Mouse (Mus musculus): Measurements from ENCODE around the gene Hoxa11. TPM values are rescaled to one million over a fixed set of nuclear protein-coding genes. Genes with fewer than 3 reads are reported as not detected.

Gene Hoxa11
- total RNA-seq, 2 experiments from 2014 or later, result 2.1 to 2.9 TPM

DNA sequence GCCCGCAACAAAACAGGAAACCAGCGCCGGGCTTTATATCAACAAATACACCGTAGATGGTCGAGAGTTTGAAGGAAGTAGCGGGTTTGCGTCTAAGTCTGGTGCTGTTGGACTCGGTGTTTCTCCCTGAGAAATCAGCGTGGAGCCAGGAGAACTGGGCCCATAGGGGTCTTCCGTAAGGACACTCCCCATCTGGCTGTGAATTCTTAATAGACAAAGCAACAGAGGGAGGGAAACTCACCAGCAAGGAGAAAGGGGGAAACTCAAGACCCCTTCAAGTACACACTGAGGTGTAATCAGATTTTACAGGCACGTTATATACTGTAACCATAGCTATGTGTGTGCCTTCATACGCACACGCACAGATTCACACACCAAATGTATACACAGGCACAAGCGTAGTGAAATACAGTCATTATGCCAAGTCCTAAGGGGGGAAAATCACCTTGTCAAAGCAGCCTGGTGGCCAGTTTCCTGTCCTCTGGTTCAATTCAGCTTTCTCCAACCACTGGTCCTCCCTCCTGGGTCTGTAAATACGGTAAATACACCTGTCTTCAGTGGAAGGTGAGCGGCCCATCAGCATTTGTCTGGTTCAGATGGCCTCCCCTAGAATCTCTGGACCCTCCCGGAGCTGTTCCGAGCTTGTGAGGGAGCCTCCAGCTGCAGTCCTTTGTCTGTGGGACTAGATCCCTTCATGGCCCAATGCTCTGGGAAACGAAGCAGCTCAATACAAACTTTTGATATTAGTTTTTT lies 20.5 kb upstream of the Hoxa11 start:
- DNase-seq (ENCODE audit: low spot score), result no peak

DNA sequence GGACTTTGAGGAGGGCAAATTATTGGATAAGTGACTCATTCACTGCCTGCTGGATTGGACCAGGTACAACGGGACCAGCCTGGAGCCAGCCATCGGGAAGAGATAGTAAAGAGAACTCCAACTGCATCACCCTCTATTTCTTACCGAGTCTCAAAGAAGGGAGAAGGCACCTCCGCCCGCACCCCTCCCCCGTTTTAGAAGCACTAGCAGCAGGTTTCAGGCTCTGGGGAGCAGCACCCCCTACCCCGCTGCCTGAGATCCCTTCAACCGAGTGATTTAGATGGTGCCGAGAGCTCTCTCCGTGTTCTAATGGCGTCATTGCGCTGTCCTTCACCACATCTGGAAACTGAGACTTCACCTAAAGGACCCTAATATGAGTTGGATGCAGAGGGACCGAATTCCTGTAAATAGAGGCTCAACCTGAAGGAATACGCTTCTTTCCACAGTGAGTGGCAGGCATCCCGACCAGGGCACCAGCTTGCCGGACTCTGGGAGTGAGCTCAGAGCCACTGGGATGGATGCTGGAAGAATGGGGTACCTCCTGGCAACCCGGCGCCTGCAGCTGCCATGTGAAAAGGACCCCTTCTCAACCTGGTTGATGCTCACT lies 19.8 kb upstream of the Hoxa11 start:
- no peak for DNase-seq (ENCODE audit: low spot score)

DNA sequence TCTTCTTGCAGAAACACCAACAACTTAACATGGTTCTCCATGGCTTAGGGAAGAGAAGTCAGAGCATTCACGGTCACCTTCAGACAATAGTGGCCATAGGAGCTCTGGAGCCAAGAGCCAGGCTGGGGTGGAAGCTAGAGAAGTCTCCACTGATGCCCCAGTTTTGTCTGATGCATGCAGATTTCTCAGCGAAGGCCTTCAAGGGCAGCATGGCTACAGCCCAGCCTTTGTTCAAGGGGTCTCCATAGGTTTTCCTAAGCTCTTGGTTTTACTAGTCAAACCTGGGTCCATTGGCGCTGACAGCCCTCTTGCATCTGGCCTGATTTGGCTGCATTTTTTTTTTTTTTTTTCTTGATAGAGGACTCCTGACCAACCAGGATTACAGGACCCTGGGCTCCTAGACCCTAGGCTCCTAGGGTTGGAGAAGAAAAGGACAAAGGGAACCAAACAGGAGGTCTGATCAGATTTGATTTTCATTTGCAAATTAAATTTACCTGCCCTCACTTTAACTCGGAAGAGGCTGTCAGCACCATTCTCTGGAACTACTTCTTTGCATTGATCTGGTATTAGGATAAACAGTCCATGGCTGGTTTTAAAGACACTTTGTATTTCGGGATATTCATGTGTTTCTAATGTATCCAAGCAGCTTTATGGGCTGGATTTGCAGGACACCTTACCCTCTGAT lies 18.6 kb upstream of the Hoxa11 start:
- DNase-seq (ENCODE audit: low spot score), result no peak

DNA sequence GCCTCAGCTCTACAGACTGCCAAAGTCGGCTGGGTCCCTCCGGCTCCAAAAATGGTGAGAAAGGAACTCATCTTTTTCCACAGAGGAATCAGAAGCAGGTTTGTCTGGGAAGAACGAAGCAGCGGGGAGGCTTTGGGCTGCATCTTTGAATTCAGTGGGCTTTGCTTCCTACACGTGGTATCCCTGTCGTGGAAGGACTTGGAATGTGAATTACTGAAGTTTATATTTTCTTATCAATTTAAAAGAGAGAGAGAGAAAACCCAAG lies 17.6 kb upstream of the Hoxa11 start:
- no peak for DNase-seq (ENCODE audit: low spot score)

DNA sequence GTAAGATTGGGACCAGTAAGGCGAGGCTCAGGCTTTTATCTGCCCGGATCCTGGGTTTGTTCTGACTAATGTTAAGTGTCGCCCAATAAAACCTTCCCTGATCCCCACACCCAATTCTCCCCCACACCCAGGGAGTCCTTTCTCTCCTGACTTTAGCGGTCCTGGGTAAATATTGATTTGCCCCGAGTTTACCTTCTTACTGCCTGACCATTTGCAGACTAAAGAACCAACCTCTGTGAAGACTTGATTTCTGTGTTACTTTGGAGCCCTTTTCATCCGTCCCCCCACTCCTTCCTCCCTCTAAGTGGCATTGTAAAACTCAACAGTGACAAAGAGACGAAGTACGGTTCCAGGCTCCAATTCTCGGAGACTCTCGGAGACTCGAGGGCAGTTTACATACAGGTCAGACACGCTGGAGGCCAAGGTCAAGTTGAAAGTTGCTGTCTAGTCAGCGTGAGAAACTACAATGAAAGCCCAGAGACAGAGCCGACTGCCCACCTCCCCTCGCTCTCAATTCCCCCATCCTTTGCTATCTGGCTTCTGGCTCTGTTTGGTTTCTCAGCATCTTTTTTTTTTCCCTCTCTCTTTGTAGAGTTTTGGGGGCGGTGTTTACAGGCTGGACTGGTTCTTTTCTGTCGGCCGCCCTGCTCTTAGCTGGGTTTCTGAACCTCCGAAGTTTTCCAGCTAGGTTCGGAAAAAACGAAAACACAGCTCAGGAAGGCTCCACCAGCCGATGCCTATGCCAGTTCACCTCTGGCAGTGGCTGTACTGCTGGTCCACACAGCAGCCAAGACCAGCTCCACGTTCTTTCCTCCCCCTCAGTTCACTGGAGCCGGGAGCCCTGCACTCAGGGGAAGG lies 17.1 kb upstream of the Hoxa11 start:
- no peak for DNase-seq (ENCODE audit: low spot score)

DNA sequence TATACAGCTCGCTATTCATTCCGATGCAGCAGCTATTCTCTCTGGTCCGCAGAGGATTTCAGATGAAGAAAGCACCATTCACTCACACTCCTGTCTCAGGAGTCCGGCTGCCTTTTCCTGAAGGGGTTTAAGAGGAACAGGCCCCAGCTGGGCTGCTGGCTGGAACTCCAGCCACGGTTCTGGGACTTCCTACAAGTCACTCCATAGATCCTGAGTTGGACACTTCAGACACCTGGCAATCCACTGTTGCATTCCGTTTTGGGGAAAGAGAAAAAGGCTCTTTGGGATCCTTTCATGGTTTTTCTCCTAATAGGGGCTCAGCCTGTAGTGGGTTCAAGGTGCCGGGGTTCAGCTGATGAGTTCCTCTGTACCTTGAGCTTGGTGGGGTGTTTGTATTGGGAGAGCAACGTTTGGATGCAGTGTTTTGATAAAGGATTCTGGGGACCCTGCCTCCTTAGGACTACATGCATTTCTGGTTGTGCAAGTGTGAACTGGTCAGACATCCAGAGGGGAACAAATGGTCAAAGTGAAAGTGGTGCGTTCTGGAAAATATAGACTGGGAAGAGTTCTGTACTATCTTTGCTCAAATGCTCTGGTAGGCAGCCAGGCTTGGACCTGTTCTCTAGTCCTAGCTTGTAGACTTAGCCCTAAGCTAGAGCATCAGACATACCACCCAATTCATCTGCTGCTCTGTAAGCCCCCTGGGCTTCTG lies 16.3 kb upstream of the Hoxa11 start:
- DNase-seq (ENCODE audit: low spot score), result no peak

DNA sequence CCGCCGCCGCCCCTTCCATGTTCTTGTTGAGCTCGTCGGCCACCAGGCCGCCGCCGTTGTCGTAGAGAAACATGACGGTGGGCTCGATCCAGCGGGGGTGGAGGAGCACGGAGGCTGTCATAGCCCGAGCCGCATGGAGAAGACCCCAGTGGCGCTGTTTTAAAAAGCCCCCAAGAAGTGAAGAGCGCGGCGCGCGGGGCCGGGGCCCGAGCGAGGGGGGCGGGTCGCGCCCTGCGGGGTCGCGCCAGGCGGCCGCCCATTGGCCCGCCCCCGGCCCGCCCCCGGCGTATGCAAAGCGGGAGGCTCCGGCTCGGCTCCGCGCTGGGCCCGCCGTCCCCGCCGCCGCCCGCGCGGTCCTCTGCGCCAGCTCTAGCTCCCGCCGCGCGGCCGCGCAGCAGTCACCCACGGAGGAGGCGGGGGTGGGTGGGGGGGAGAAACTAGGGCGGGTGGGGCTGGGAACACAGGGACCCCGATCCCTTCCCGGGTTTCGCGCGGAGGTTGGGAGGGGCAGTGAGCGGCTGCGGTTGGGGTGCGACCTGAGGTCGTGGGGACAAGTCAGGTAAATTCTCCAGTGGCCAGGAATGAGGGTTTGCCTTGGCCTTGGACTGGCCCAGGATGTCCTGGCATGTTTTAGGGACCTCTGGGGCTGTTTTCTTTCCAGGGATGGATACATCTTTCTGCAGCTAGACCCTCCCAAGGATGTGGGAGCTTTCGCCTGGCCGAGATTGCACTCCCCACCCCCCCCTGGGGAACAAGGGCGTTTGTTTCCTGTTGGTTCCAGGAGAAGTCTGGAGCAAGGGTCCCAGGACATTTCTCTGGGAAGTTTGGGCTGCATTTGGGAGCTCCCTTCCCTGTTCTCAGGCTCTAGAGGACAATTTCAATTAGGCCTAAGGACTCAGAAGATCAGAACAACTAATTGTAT lies 15.3 kb upstream of the Hoxa11 start, which contains the start of gene Hoxa13:
Gene Hoxa13 (minus strand): TSS at position 227 of the 922 bp plus-strand sequence.
- no peak for DNase-seq (ENCODE audit: low spot score)

DNA sequence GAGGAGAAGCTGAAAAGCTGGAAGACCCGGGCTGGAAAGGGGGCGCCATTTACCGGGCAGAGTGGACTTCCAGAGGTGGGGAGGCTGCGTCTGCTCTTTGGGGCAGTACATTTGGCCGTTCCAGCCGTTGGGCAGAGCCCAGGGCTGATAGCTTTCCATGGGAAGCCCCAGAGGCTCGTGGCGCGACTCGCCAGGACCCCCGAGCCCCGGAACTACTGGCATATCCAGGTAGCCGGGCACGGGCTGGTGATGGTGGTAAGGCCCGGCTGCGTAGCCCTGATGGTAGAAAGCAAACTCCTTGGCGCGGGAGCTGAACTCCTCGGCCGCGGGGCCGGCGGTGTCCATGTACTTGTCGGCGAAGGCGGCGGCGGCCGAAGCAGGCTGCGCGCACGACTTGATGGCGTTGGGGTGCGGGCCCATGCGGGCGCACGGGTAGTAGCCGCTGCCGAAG lies 14.2 kb upstream of the Hoxa11 start:
- DNase-seq (ENCODE audit: low spot score), result no peak

DNA sequence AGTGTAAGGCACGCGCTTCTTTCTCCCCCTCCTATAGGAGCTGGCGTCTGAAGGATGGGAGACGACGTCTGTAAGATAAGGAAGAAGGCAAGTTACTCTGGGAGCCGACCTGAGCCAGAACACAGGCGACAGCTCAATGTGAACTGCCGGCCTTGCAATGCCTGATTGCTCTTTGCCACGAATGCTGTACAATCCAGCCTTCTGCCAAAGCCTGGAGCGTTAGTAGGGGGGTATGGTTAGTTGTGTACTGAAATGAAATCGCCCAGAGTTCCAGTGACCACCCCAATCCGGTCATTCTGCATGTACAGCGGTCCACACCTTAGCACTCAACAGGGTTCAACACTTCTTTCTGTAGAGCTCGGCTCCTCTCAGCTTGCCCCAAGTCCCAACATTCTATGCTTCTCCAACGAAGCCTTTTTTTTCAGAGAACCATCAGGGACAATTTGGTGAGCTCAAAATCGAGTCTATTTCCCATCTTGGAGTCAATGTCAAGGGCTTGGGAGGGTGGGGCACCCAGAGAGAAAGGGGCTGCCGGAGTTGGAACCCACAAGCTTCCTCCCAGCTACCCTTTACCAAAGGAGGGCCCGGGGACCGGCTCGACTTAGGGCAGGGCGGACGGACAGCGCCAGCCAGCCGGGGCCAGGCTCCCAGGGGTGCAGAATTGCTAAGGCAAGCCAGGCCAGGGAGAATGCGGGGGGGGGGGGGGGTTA lies 13.6 kb upstream of the Hoxa11 start:
- DNase-seq (ENCODE audit: low spot score), result no peak

DNA sequence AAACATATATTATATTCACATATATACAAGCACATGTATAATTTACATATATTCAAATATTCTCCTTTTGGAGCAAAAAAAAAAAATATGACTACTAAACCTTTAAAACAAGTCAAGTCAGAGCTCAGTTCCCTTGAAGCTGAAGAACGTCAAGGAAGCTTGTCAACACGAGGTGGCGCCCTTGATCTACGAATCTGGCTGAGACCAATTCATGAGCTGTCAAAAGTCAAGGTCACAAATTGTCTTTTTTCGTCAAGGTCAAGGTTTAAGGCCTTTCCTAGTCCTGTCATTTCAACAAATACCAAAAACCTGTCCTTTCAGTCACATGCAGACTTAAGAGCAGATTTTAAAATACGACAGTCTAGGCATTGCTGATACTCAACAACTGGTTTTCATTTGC lies 11.3 kb upstream of the Hoxa11 start:
- DNase-seq (ENCODE audit: low spot score), result peak; percentile 86

DNA sequence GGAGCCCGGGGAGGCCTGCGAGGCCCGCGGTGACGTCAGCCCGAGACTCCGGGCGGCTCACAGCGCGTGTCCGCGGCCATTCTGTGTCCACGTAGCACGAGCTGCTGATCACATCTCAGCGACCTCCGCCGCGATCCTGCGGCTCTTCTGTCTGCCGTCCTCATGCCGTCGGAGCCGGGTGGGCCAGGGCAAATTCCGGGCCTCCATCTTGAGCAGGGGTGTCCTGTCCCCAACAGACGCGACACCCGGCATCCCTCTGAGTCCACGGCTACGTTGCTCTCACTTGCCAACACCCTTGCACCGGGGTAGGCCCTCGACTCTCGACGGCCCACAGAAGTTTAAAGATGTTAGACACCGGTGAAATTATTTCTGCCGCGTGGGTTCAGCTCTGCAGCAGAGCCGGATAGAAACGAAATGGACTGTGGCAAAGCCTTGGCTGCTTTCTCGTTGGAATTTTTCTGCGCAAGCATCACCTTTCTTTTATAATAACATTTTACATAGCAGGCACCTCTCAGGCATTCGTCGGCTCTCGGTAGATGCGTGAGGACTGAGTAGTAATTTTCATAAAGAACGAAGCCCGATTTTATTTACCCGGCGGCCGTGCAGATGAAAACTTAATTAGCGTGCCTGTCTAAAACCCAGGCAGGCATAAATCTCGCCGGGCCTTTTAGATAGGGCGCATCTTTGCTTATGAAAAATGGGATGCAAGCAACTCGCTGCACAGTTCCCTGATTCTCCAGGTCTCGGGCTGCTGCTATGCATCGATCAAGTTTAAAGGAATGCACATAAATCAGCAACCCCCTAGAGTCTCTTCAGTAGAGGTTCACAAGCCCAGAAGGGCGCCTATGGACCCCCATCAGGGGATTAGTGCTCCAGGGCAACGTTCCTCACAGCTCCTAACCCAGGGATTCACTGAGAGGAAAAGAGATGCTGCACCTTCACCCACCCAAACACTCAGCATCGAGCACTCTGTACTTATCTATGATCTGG lies 8.2 kb upstream of the Hoxa11 start:
- no peak for DNase-seq (ENCODE audit: low spot score)

DNA sequence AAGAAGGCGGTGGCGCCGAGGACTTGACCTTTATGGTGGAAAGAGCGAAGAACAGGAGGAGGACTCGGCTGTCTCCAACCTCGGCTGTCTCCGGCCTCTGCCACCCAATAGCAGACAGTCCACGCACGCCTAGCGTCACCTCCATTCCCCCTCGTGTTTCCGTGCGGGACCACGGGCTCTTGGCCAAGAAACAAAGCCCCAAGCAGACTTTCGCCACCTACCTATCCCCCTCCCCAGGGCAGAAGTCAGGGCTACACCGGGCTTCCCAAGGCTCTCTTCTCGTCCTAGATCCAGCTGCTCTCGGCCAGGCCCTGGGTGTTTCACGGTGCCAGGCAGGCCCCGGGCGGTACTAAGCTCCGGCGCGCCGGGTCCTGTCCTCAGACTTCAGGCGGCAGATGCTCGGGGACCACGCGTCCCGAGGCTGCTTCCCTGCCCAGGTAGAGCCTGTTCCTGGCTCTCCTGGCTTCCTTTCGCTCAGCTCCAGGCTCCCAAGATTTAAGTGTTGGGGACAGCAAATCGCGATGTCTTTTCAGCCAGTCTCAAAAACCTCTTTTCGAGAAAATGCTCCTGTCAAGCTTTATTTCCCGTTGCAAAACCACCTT lies 7.3 kb upstream of the Hoxa11 start:
- DNase-seq (ENCODE audit: low spot score), result no peak

DNA sequence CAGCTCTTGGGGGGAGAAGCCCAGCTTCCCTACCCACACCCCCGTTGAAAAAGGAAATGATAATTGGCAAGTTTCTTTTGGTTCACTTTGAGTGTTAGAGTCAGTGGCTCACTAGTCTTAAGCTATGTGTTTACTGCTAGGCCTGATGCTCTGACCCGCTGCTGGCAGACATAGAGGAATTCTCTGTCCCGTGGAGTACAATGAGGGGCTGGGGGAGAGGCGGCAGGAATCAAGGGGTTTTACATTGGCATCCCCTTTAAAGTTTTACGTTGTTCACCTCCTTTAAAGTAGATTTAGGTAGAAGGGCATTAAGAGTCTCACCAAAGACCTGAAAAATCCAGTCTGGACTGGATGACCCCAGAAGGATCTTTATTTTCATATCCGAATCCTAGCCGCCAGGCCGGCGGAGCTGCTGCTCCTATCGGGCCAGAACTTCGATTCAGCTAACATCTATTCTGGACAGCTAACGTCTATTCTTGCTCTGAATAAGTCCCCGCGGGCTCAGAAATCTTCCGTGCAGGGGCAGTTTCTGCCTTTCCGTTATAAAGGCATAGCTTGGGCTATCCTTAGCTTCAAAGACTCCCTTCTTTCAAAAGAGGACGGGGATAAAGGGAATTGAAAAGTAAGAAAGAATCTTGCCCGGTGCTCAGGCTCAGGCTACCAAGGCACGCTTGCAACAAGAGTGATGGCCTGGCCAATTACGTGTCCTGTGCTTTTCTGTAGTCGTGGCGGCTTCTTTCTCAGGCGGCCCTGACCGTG lies 6.6 kb upstream of the Hoxa11 start:
- no peak for DNase-seq (ENCODE audit: low spot score)

DNA sequence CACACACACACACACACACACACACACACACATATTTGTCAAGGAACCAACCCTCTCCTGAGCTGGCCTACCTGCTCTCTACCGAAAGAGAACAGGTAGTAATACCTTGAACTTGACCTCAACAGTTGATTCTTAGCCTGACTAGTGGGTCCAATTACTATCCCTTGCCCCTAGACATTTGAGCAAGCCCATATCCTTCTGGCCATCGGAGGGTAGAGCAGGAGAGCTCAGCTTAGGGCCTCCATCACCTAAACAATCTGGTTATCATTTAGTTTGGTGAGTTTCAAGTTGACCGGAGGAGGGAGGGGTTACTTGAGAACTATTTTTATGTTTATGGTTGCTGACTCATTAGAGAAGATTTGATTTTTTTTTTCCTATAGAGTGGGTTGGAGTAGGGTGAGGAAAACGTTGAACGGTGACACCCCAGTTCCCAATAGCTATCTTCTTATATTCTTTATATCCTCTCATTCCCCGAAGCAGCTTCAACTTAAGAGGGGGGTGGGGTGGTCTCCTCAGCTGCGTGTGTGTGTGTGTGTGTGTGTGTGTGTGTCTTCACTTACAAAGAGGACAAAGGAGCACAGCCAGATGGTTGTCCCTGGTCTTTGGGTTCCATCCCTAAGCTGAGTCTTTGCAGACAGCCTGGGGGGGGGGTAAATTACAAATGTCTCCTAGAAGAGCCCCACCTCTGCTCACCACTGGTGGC lies 5.7 kb upstream of the Hoxa11 start:
- DNase-seq (ENCODE audit: low spot score), result no peak

DNA sequence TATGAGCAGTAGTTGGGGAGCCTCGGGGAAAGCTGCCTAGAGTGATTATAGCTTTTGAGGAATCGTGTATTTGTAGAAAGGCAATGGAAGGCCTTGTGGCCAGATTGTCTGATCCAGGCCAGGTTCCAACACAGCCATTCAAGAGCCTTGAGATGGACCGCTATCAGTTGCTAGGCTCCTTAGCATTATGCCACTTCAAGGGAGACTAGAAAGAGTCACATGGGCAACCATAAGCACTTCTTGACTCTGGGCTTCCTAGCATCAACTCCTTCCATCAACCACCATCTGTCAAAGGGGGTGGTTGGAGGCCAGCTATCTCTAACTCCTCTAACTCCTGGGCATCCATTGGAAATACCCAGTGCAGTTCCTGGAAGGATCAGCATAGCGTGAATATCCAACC lies 4.2 kb upstream of the Hoxa11 start:
- no peak for DNase-seq (ENCODE audit: low spot score)

DNA sequence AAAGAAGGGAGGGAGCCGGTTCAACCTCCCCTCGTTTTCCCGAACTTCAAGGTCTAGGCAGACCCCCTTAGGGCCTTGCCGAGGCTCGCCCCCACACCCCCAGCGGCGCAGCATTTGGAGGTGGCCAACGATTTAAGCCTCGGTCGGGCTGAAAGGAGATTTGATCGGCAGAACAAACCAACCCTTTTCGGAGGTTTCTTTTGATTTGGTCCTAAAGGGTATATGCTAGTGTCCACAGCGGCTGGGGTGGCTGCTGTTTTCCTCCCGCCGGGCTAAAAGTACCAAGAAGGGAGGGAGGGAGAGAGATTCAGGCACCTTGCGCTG lies 3.8 kb upstream of the Hoxa11 start:
- DNase-seq (ENCODE audit: low spot score), result no peak
